Mouse (Mus musculus) G1E (cell line): ENCODE data around the gene Fermt3.

ENCODE experiments used
- CTCF ChIP-seq: IDR thresholded peaks from 2 replicates; pipeline ENCODE4 v1.5.1; 2012; ENCODE audit warnings: low read depth, low read length, inconsistent platforms, mixed read lengths
- GATA1 ChIP-seq: IDR thresholded peaks from 2 replicates; pipeline ENCODE4 v1.6.1; 2012; ENCODE audit warnings: borderline replicate concordance, low read length, inconsistent platforms, mixed read lengths

DNA sequence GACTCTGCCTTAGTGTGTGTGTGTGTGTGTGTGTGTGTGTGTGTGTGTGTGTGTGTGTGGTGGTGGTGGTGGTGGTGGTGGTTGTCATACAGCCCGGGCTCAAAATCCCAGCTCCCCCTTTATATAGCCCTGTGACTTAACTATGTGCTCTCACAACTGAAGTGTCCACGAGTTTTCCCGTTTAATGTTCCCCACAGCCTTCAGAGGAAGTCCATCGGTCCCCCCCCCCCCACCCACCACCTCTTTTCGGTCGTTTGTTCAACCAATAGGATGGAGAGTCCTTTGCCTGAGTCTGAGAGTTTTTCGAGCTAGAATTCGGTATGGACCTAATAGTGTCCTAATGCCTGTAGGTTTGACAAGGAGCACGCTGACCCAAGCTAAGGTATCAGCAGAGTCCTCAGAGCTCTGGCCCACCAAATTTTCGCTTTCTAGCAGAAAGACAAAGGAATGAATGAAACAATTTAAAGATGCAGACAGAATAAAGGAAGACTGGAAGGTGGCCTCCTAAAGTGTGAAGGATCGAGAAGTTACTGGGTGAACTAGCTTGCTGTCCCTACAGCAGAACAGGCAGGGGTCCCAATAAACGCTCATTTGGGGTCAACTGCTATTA is 45.6 kb downstream of the Fermt3 start:
- TF ChIP-seq CTCF (no peak), GATA1 (no peak)
